Mouse (Mus musculus): Measurements from ENCODE around the gene Telo2.

DNA sequence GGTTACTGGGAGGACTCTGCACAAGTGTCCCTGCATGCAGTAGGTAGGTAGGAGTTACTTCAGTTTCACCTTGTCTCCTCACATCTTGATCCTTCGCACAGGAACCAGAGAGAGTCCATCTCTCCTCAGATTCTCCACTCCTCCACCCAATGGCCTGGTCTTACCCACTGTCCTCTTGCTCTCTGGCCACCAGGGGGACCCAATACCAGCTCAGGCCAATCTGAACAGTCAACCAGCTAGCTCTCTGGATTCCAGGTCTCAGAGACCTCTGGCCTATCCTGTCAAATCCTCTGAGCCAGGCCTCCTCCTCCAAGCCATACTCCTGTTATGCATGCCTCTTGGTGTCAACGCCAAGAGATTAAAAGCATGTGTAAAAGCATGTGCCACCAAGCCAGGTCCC lies 6.2 kb downstream of the Telo2 start:
- TF ChIP-seq CTCF (IDR thresholded peaks at IDR 0.05; ENCODE audit: extremely low read depth, insufficient read length, insufficient replicate concordance, low read depth, low read length) (peak; percentile 58; the same call in 1 of the 2 replicates), POLR2A (IDR thresholded peaks at IDR 0.05; ENCODE audit: low read depth, low read length) (no peak)

All from small intestine, adult 2 months (tissue).